Mouse (Mus musculus) heart, adult 2 months (tissue): Measurements from ENCODE around the gene Adamts9.

Experiments
- CTCF ChIP-seq: fragments of 200-600 bp; IDR thresholded peaks from 2 replicates; pipeline ENCODE4 v1.8.1; 2022; ENCODE audit warnings: antibody characterized with exemption, mild to moderate bottlenecking, moderate library complexity
- POLR2A ChIP-seq: fragments of 200-500 bp; IDR thresholded peaks from 2 replicates; pipeline ENCODE4 v1.6.1; 2011; ENCODE audit warnings: mild to moderate bottlenecking, low read depth, low read length, control low read depth; ENCODE audit not compliant: insufficient read depth

DNA sequence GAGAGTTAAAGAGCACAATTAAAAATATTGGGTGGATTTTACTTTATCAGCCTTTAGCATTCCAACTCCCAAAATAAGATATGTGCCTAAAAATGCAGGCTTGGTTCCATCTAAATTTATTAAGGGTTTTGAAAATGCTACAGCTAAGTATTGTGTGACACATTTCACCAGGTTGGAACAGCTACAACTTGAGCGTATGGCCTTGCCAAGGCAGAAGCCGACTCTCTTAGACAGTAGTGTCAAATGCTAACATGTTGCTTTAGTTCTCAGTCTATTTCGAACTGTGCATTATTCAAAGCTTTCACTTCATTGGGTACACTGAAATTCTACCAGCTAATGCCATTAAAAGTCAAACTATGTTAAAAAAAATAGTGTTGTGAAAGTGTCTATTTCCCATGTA lies 30.0 kb upstream of the Adamts9 start:
- TF ChIP-seq CTCF, result no peak
- no peak for TF ChIP-seq POLR2A
